ENCODE assay signal across 18 mouse cellular contexts in genomic region chr2:21951279-21951678, GRCm38 (mm10).
"Had no signal": no experiment of that assay in that cellular context is flagged by ENCODE, and none has a peak within 500 bp of the region (broad histone marks: within the 10 kb centered on the region; RNA-seq: fewer than 3 reads in every experiment).

No protein-coding gene starts in this region.

- H3K36me3 ChIP-seq: midbrain, embryonic 10.5 days; midbrain, embryonic 12.5 days; neural tube, embryonic 13.5 days; neural tube, embryonic 15.5 days had no signal

- DNase-seq: lung, adult 18-20 months; lung, embryonic 14.5 days; lung, postnatal 10 days; lung, postnatal 4 days; midbrain, embryonic 14.5 days; retina, postnatal 1 day; right cerebral cortex, postnatal 14 days; spleen, adult 18-20 months; thymus, adult 2 months; thymus, postnatal 25 days; thymus, postnatal 4 days had no signal

- ATAC-seq: midbrain, embryonic 16.5 days had no signal

- H3K9ac ChIP-seq: liver, embryonic 14.5 days; lung, embryonic 14.5 days; midbrain, embryonic 12.5 days; neural tube, embryonic 13.5 days; neural tube, embryonic 15.5 days had no signal

- H3K4me3 ChIP-seq: midbrain, embryonic 10.5 days; midbrain, embryonic 12.5 days; myocyte; neural tube, embryonic 13.5 days; neural tube, embryonic 15.5 days had no signal

- H3K4me2 ChIP-seq: lung, embryonic 14.5 days; midbrain, embryonic 12.5 days; neural tube, embryonic 13.5 days; neural tube, embryonic 15.5 days had no signal

- H3K27ac ChIP-seq: liver, embryonic 14.5 days; midbrain, embryonic 10.5 days; midbrain, embryonic 12.5 days; neural tube, embryonic 13.5 days; neural tube, embryonic 15.5 days had no signal

- H3K27me3 ChIP-seq: midbrain, embryonic 12.5 days; neural tube, embryonic 13.5 days; neural tube, embryonic 15.5 days had no signal

- H3K9me3 ChIP-seq: midbrain, embryonic 10.5 days; midbrain, embryonic 12.5 days; neural tube, embryonic 13.5 days; neural tube, embryonic 15.5 days had no signal

- H3K4me1 ChIP-seq: midbrain, embryonic 10.5 days; midbrain, embryonic 12.5 days had no signal
